Mouse (Mus musculus): ENCODE results near the gene B4galt4.

GRCm38 (mm10) chr16:38706782-38707181 lies 35.3 kb upstream of the B4galt4 start:
- TF ChIP-seq ETS1 (conservative IDR thresholded peaks at IDR 0.05; ENCODE audit: low read depth, low read length) (no peak), POLR2A (IDR thresholded peaks at IDR 0.05; ENCODE audit: low read depth, low read length) (no peak), NRF1 (IDR thresholded peaks at IDR 0.05; ENCODE audit: low read depth, low read length) (no peak), ZKSCAN1 (IDR thresholded peaks at IDR 0.05; ENCODE audit: borderline replicate concordance, low read depth, low read length) (no peak), CTCF (conservative IDR thresholded peaks at IDR 0.05 in 1 of 2, IDR thresholded peaks at IDR 0.05 in 1 of 2; ENCODE audit: low read depth in 2 of 2, low read length in 2 of 2) (no peak), MAFK (IDR thresholded peaks at IDR 0.05; ENCODE audit: insufficient replicate concordance, low read length) (no peak), RAD21 (IDR thresholded peaks at IDR 0.05; ENCODE audit: low read depth, low read length) (no peak), CHD2 (IDR thresholded peaks at IDR 0.05; ENCODE audit: low read length) (no peak), ZNF384 (IDR thresholded peaks at IDR 0.05; ENCODE audit: low read depth, low read length) (no peak), GABPA (IDR thresholded peaks at IDR 0.05; ENCODE audit: insufficient replicate concordance, low read depth, low read length) (no peak), ZMIZ1 (IDR thresholded peaks at IDR 0.05; ENCODE audit: low read depth, low read length) (no peak)

Measured in CH12.LX (cell line).